Mouse (Mus musculus) C2C12 (cell line): ENCODE measurements around the gene Olfr1537.

Source experiments
- CEBPB ChIP-seq: IDR thresholded peaks from one replicate; pipeline ENCODE4 v1.6.1; 2011; ENCODE audit warnings: low read depth, mild to moderate bottlenecking, control low read depth, moderate library complexity
- CTCF ChIP-seq: IDR thresholded peaks from one replicate; pipeline ENCODE4 v1.5.1; 2011; ENCODE audit not compliant: control insufficient read depth, insufficient read depth, insufficient read length
- FOSL1 ChIP-seq: IDR thresholded peaks from one replicate; pipeline ENCODE4 v1.8.0; 2011; ENCODE audit warnings: mild to moderate bottlenecking, low read length; ENCODE audit not compliant: poor library complexity, insufficient read depth, severe bottlenecking
- MAX ChIP-seq: IDR thresholded peaks from one replicate; pipeline ENCODE4 v1.6.1; 2011; ENCODE audit warnings: mild to moderate bottlenecking, control low read depth
- MYOD1 ChIP-seq: IDR thresholded peaks from one replicate; pipeline ENCODE4 v1.6.1; 2011; ENCODE audit warnings: low read depth; ENCODE audit not compliant: control insufficient read depth, insufficient read length
- MYOG ChIP-seq: IDR thresholded peaks from one replicate; pipeline ENCODE4 v1.6.1; 2011; ENCODE audit not compliant: control insufficient read depth, insufficient read length; ENCODE audit errors: extremely low read depth
- USF1 ChIP-seq: IDR thresholded peaks from one replicate; pipeline ENCODE4 v1.6.1; 2011; ENCODE audit warnings: low read depth, mild to moderate bottlenecking, control low read depth, moderate library complexity

DNA sequence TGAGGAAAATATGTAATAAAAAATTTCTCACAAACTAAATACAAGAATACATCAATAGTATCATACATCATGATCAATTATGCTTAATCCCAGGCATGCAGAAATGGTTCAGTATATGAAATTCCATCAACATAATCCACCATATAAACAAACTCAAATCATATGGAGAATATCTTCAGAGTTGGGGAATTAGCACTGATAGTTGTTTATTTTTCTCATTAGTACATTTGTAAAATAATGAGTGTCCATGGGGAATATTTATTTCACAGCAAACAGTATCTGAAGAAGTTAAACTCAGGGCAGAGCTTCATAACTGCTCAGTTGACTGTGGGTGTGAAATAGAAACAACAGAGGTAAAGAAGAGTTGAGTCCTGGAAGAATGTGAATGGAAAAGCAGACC lies 48.2 kb downstream of the Olfr1537 start, which contains the start of gene Olfr944:
- no peak for TF ChIP-seq CTCF
- no peak for TF ChIP-seq USF1
- TF ChIP-seq CEBPB, result no peak
- TF ChIP-seq MAX, result no peak
- TF ChIP-seq MYOG, result no peak
- no peak for TF ChIP-seq MYOD1
- TF ChIP-seq FOSL1, result no peak
